Mouse (Mus musculus): ENCODE results near the gene Tor1a.
"Not testable (repeated sequence)": the region's sequence is repeated elsewhere in the genome, so short reads cannot be mapped to it uniquely, and the experiment has no call there.

Gene Tor1a

GRCm38 (mm10) chr2:30954797-30955196, 12.9 kb downstream of the Tor1a start:
- no peak for DNase-seq (ENCODE audit: low spot score)

GRCm38 (mm10) chr2:30952824-30953490, 14.8 kb downstream of the Tor1a start, which contains the start of gene Tor1b:
Gene Tor1b, plus strand, starts transcription at chr2:30952959.
- DNase-seq (ENCODE audit: low spot score): peak; percentile 88

GRCm38 (mm10) chr2:30952457-30952823, 15.3 kb downstream of the Tor1a start:
- DNase-seq (ENCODE audit: low spot score): no peak

GRCm38 (mm10) chr2:30942603-30943011, 25.1 kb downstream of the Tor1a start:
- peak; percentile 75 for DNase-seq (ENCODE audit: low spot score)

GRCm38 (mm10) chr2:30942116-30942515, 25.6 kb downstream of the Tor1a start:
- DNase-seq (ENCODE audit: low spot score): not testable (repeated sequence)

- DNase-seq (ENCODE audit: low spot score): no peak
Observed at GRCm38 (mm10) chr2:30941586-30941985, 26.1 kb downstream of the Tor1a start.

- no peak for DNase-seq (ENCODE audit: low spot score)
Observed at GRCm38 (mm10) chr2:30938574-30938991, 29.1 kb downstream of the Tor1a start.

- DNase-seq (ENCODE audit: low spot score): no peak
Observed at GRCm38 (mm10) chr2:30937731-30938130, 30.0 kb downstream of the Tor1a start.

GRCm38 (mm10) chr2:30936808-30937207, 30.9 kb downstream of the Tor1a start:
- DNase-seq (ENCODE audit: low spot score): no peak

GRCm38 (mm10) chr2:30933917-30934450, 33.7 kb downstream of the Tor1a start:
- DNase-seq (ENCODE audit: low spot score): peak; percentile 61

- no peak for DNase-seq (ENCODE audit: low spot score)
Observed at GRCm38 (mm10) chr2:30933032-30933431, 34.7 kb downstream of the Tor1a start.

GRCm38 (mm10) chr2:30931922-30932321, 35.8 kb downstream of the Tor1a start:
- peak; percentile 22 for DNase-seq (ENCODE audit: low spot score)

GRCm38 (mm10) chr2:30930846-30931245, 36.9 kb downstream of the Tor1a start:
- DNase-seq (ENCODE audit: low spot score): not testable (repeated sequence)

GRCm38 (mm10) chr2:30929483-30930045, 38.2 kb downstream of the Tor1a start, which contains the start of gene Ptges:
Gene Ptges, minus strand, starts transcription at chr2:30929863.
- peak; percentile 28 for DNase-seq (ENCODE audit: low spot score)

- DNase-seq (ENCODE audit: low spot score): no peak
Observed at GRCm38 (mm10) chr2:30928893-30929482, 38.7 kb downstream of the Tor1a start.

- DNase-seq (ENCODE audit: low spot score): peak; percentile 59
Observed at GRCm38 (mm10) chr2:30927844-30928628, 39.7 kb downstream of the Tor1a start.

- DNase-seq (ENCODE audit: low spot score): no peak
Observed at GRCm38 (mm10) chr2:30927151-30927781, 40.5 kb downstream of the Tor1a start.

- no peak for DNase-seq (ENCODE audit: low spot score)
Observed at GRCm38 (mm10) chr2:30926381-30926780, 41.4 kb downstream of the Tor1a start.

GRCm38 (mm10) chr2:30925181-30925580, 42.6 kb downstream of the Tor1a start:
- no peak for DNase-seq (ENCODE audit: low spot score)

- DNase-seq (ENCODE audit: low spot score): no peak
Observed at GRCm38 (mm10) chr2:30923099-30923498, 44.6 kb downstream of the Tor1a start.

- no peak for DNase-seq (ENCODE audit: low spot score)
Observed at GRCm38 (mm10) chr2:30920216-30920615, 47.5 kb downstream of the Tor1a start.

Measured in T-cell, adult 2 months (primary cell).